Mouse (Mus musculus) liver, embryonic 13.5 days (tissue): ENCODE data around the gene Pdzd2. TPM values are rescaled to one million over a fixed set of nuclear protein-coding genes. Genes with fewer than 3 reads are reported as not detected.

Experiments
- ATAC-seq: fragments of 200-750 bp; cut with Nextera tagmentation; 2 replicates; pipeline ENCODE4 v1.8.0; 2017; ENCODE audit warnings: low read depth, mild to moderate bottlenecking, moderate number of reproducible peaks, moderate library complexity
- DNase-seq: peaks from one replicate; pipeline ENCODE4 v3.0.0; 2022
- H3K27ac ChIP-seq: fragments of 300-500 bp; sonication (generic); 2 replicates; pipeline ENCODE4 v1.5.1; 2015; ENCODE audit warnings: moderate library complexity, mild to moderate bottlenecking, inconsistent platforms
- H3K27me3 ChIP-seq: fragments of 300-500 bp; sonication (generic); 2 replicates; pipeline ENCODE4 v1.6.1; 2015; ENCODE audit warnings: mild to moderate bottlenecking, inconsistent platforms
- H3K36me3 ChIP-seq: fragments of 300-500 bp; sonication (generic); 2 replicates; pipeline ENCODE4 v1.6.1; 2015; ENCODE audit warnings: mild to moderate bottlenecking, inconsistent platforms
- H3K4me1 ChIP-seq: fragments of 300-500 bp; sonication (generic); replicated peaks from 2 replicates; pipeline ENCODE4 v1.6.1; 2015; ENCODE audit warnings: inconsistent platforms
- H3K4me2 ChIP-seq: fragments of 300-500 bp; sonication (generic); 2 replicates; pipeline ENCODE4 v1.6.1; 2015; ENCODE audit warnings: inconsistent platforms, mild to moderate bottlenecking, moderate library complexity
- H3K4me3 ChIP-seq: fragments of 300-500 bp; sonication (generic); replicated peaks from 2 replicates; pipeline ENCODE4 v1.5.1; 2015; ENCODE audit warnings: mild to moderate bottlenecking, inconsistent platforms
- H3K9ac ChIP-seq: fragments of 300-500 bp; sonication (generic); 2 replicates; pipeline ENCODE4 v1.6.1; 2015; ENCODE audit warnings: mild to moderate bottlenecking, inconsistent platforms
- H3K9me3 ChIP-seq: fragments of 300-500 bp; sonication (generic); replicated peaks from 2 replicates; pipeline ENCODE4 v1.6.1; 2016; ENCODE audit warnings: inconsistent platforms
- WGBS: fragments of 180-500 bp; shearing (Covaris S2); methylation state at CpG from one replicate; pipeline ENCODE4 v1.1.7; 2015; ENCODE audit not compliant: insufficient replicate concordance; 5-methylcytosine and 5-hydroxymethylcytosine counted together
- polyA plus RNA-seq: library from polyadenylated mRNA; unstranded; fragments of >200 nt; fragmentation: Nextera tagmentation; extraction: Ambion mirVana; gene quantifications from 2 replicates; pipeline ENCODE4 v1.2.1, GENCODE M21; 2015

Gene Pdzd2
- polyA plus RNA-seq, 1 experiment from 2014 or later: 1.5 TPM

DNA sequence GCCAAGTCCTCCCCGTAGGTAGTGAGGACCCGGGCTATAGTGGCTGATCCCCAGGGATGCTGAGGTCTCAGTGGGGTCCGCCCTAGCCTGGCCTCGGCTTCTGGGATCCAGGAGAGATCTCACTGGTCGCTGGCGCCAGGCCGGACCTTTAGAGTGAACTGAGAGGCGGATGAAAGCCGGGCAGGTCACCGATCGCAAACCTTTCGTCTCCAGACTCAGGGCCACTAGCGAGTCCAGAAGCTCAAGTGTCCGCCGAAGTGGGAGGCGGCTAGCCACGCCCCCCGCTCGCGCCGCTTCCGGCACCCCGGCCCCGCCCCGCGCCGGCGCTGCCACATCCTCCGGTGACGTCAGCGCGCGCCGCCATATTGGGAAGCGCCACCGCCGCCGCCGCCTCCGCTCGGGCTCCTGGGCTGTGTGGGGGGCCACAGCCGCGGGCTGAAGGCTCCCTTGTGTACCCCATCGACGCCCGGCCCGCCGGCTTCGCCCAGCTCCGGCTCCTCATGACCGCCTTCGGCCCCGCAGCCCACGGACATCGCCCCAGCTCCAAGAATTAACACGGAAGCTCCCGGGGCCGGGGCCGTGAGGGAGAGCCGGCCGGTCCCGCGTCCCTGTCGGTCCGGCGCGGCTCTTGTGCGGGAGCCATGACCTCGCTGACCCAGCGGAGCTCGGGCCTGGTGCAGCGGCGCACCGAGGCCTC is 418.5 kb downstream of the Pdzd2 start, which contains the start of gene Golph3:
Gene Golph3, plus strand, starts transcription at position 360 of the 697 bp plus-strand sequence.
- ATAC-seq: peak; percentile 88
- under 1% methylated on average over 74 of the region's 74 CpGs for WGBS
- Histone ChIP-seq H3K4me3 (peak within 1 kb of the TSS; percentile 99), H3K9ac (peak within 1 kb of the TSS; percentile 99), H3K27me3 (peaks cover 5% of the 10 kb centered on the region; the same call in 1 of the 2 replicates), H3K9me3 (no peaks in the 10 kb centered on the region), H3K36me3 (peaks cover 9% of the 10 kb centered on the region), H3K4me1 (peaks cover 51% of the 10 kb centered on the region), H3K4me2 (peak within 1 kb of the TSS; percentile 85), H3K27ac (peak within 1 kb of the TSS; percentile 94)
- DNase-seq: peak; percentile 89

- Histone ChIP-seq H3K4me2 (peak overlapping the region; percentile 85), H3K4me1 (peaks cover 45% of the 10 kb centered on the region), H3K27me3 (peaks cover 5% of the 10 kb centered on the region; the same call in 1 of the 2 replicates), H3K4me3 (peak overlapping the region; percentile 99), H3K9me3 (no peaks in the 10 kb centered on the region), H3K9ac (peak overlapping the region; percentile 99), H3K36me3 (peaks cover 2% of the 10 kb centered on the region), H3K27ac (peak overlapping the region; percentile 94)
- WGBS: 3% methylated on average over 22 of the region's 22 CpGs
- ATAC-seq: peak; percentile 22
- no peak for DNase-seq
Measured at GRCm38 (mm10) chr15:12320441-12321090, 419.2 kb downstream of the Pdzd2 start.

- Histone ChIP-seq H3K4me2 (peak overlapping the region; percentile 85), H3K9me3 (no peaks in the 10 kb centered on the region), H3K9ac (peak overlapping the region; percentile 99; the same call in 1 of the 2 replicates), H3K4me3 (0 out of 2 replicates have a peak overlapping the region, but pooled peaks have one; percentile 99), H3K4me1 (peaks cover 46% of the 10 kb centered on the region), H3K27me3 (peaks cover 5% of the 10 kb centered on the region; the same call in 1 of the 2 replicates), H3K27ac (no peak overlapping the region), H3K36me3 (no peaks in the 10 kb centered on the region)
- ATAC-seq (no peak), DNase-seq (no peak)
- WGBS: 42% methylated on average over 5 of the region's 5 CpGs
Measured at GRCm38 (mm10) chr15:12319889-12320288, 419.8 kb downstream of the Pdzd2 start.

DNA sequence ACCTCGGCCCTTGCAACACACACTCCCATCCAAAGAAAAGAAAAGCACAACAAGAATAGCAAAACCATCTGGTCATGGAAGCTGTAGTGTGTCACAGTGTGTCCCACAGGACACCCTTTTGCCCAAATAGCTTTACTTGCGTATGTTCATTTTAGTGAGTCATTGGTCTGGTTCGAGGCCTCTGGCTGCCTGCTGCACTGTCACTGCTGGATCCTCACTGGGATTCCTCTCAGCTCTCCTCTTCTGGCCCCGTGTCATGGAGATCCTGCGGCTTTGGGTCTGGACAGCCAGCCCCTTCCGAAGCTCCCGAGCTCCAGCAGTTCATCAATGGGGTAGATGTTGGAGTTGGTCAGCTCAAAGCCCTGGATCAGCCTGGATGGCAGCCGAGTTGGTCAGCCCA is 421.3 kb downstream of the Pdzd2 start:
- peaks cover 36% of the 10 kb centered on the region for H3K4me1 ChIP-seq
- peaks cover 5% of the 10 kb centered on the region; the same call in 1 of the 2 replicates for H3K27me3 ChIP-seq
- no peak for ATAC-seq
- H3K27ac ChIP-seq: no peak overlapping the region
- H3K36me3 ChIP-seq: no peaks in the 10 kb centered on the region
- 0 out of 2 replicates have a peak overlapping the region, but pooled peaks have one; percentile 2 for H3K9ac ChIP-seq
- no peak overlapping the region for H3K4me2 ChIP-seq
- H3K9me3 ChIP-seq: no peaks in the 10 kb centered on the region
- 74% methylated on average over 8 of the region's 8 CpGs for WGBS
- DNase-seq: no peak
- no peak overlapping the region for H3K4me3 ChIP-seq

DNA sequence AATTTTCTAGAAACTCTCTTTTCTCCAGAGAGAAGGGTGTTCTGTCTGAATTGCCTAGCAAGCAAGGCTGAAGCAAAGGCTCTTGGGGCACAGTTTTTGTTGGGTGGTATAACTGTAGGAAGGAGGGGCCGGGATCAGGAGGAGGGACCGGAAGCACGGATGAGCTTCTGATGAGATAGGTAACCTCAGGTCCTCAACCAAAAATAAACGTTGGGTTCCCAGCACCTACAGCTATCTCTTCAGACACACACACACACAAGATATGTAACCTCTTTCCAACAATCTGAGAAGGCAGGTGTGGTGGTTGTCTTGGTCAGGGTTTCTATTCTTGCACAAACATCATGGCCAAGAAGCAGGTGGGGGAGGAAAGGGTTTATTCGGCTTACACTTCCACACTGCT is 422.4 kb downstream of the Pdzd2 start:
- DNase-seq (no peak), ATAC-seq (no peak)
- Histone ChIP-seq H3K4me1 (peaks cover 34% of the 10 kb centered on the region), H3K27me3 (peaks cover 5% of the 10 kb centered on the region; the same call in 1 of the 2 replicates), H3K9ac (no peak overlapping the region), H3K4me2 (no peak overlapping the region), H3K27ac (no peak overlapping the region), H3K4me3 (no peak overlapping the region), H3K9me3 (no peaks in the 10 kb centered on the region), H3K36me3 (no peaks in the 10 kb centered on the region)
- 33% methylated on average over 5 of the region's 5 CpGs for WGBS

DNA sequence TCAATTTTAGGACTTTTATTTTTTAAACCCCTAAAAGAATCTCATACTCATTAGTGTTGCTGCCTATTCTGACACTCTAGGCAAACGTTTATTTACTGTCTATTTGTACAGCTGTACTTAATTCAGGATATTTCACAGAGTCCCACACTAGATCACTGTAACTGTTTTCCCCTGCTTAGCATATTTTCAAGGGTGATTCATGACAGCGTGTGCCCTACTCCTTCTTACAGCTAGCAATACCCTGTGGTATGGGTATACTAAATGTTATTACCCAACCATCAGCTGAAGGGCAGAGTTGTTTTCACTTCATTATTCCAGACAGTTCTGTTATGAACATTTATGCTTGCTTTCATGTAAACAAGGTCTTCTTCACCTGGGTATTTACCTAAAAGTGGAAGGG is 423.7 kb downstream of the Pdzd2 start:
- Histone ChIP-seq H3K27me3 (peaks cover 5% of the 10 kb centered on the region; the same call in 1 of the 2 replicates), H3K4me1 (peaks cover 43% of the 10 kb centered on the region), H3K27ac (no peak overlapping the region), H3K4me3 (no peak overlapping the region), H3K36me3 (no peaks in the 10 kb centered on the region), H3K9ac (no peak overlapping the region), H3K4me2 (no peak overlapping the region), H3K9me3 (no peaks in the 10 kb centered on the region)
- ATAC-seq (no peak), DNase-seq (no peak)
- WGBS: 62% methylated on average over 2 of the region's 2 CpGs

DNA sequence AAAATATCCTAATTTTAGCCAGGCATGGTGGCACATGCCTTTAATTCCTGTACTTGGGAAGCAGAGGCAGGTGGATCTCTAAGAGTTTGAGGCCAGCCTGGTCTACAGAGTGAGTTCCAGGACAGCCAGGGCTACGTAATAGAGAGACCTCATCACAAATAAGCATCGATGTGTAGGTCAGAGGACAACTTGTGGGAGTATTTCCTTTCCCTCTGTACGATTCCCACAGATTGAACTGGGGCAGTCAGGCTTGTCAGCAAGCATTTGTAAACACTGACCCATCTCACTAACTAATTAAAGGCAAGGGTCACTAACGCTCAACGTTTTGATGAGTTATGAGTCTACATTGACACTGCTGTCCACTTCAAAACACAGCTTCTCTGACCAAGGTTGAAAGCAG is 425.1 kb downstream of the Pdzd2 start:
- 72% methylated on average over 5 of the region's 5 CpGs for WGBS
- Histone ChIP-seq H3K4me1 (peaks cover 42% of the 10 kb centered on the region), H3K36me3 (no peaks in the 10 kb centered on the region), H3K4me2 (no peak overlapping the region), H3K9ac (no peak overlapping the region), H3K4me3 (no peak overlapping the region), H3K9me3 (no peaks in the 10 kb centered on the region), H3K27ac (no peak overlapping the region), H3K27me3 (no peaks in the 10 kb centered on the region)
- DNase-seq (no peak), ATAC-seq (no peak)

DNA sequence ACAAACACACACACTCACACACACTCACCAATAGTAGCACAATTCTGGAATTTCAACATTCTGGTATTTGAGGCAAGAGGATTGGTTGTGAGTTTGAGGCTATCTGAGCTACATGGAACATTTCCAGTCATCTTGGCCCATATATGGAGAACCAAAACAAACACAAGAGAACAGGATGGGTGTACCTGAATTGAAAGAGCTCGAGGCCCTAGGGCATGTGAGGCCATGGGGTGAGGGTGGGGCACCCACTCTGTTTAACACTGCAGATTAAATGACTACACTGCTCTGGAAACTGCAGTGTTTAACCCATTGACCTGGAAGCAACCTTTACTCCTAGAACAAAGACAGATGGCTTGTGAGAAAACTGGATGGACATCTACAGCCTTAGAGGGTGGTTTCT is 426.5 kb downstream of the Pdzd2 start:
- 11% methylated on average over 1 of the region's 1 CpGs for WGBS
- no peaks in the 10 kb centered on the region for H3K27me3 ChIP-seq

GRCm38 (mm10) chr15:12311465-12311864 is 428.3 kb downstream of the Pdzd2 start:
- Histone ChIP-seq H3K9ac (no peak overlapping the region), H3K27me3 (no peaks in the 10 kb centered on the region), H3K27ac (no peak overlapping the region), H3K4me3 (no peak overlapping the region), H3K9me3 (no peaks in the 10 kb centered on the region), H3K36me3 (no peaks in the 10 kb centered on the region), H3K4me2 (no peak overlapping the region), H3K4me1 (peaks cover 43% of the 10 kb centered on the region)
- DNase-seq (no peak), ATAC-seq (no peak)
- WGBS: 69% methylated on average over 7 of the region's 7 CpGs

More for the DNA sequence above, 426.5 kb downstream of the Pdzd2 start:
- Histone ChIP-seq H3K4me1 (peaks cover 42% of the 10 kb centered on the region), H3K36me3 (no peaks in the 10 kb centered on the region), H3K4me3 (no peak overlapping the region), H3K9ac (no peak overlapping the region), H3K27ac (no peak overlapping the region), H3K4me2 (no peak overlapping the region), H3K9me3 (no peaks in the 10 kb centered on the region)
- no peak for DNase-seq
- 0 out of 2 replicates have a peak, but pooled peaks have one; percentile 44 for ATAC-seq

- no peaks in the 10 kb centered on the region for H3K27me3 ChIP-seq
- no peak overlapping the region for H3K27ac ChIP-seq
- no peaks in the 10 kb centered on the region for H3K36me3 ChIP-seq
- no peak overlapping the region for H3K4me2 ChIP-seq
- no peak overlapping the region for H3K9ac ChIP-seq
- H3K9me3 ChIP-seq: no peaks in the 10 kb centered on the region
- WGBS: 47% methylated on average over 4 of the region's 4 CpGs
- DNase-seq: no peak
- no peak overlapping the region for H3K4me3 ChIP-seq
- peaks cover 51% of the 10 kb centered on the region for H3K4me1 ChIP-seq
- ATAC-seq: no peak
Measured at GRCm38 (mm10) chr15:12310676-12311075, 429.0 kb downstream of the Pdzd2 start.
